Mouse (Mus musculus) liver, postnatal 0 days (tissue): ENCODE results near the gene Ccnyl1. TPM values are rescaled to one million over a fixed set of nuclear protein-coding genes. Genes with fewer than 3 reads are reported as not detected.

Source experiments
- ATAC-seq: fragments of 200-750 bp; cut with Nextera tagmentation; 2 replicates; pipeline ENCODE4 v1.8.0; 2017; ENCODE audit warnings: mild to moderate bottlenecking, moderate library complexity
- DNase-seq: peaks from one replicate; pipeline ENCODE4 v3.0.0-alpha.2; 2016
- H3K27ac ChIP-seq: fragments of 300-500 bp; sonication (generic); 2 replicates; pipeline ENCODE4 v1.5.1; 2014; ENCODE audit warnings: antibody characterized with exemption, moderate library complexity, mild to moderate bottlenecking, low read depth
- H3K27me3 ChIP-seq: fragments of 300-500 bp; sonication (generic); 2 replicates; pipeline ENCODE4 v1.6.1; 2014; ENCODE audit warnings: low read length, control low read depth, mixed read lengths; ENCODE audit not compliant: insufficient read depth
- H3K36me3 ChIP-seq: fragments of 300-500 bp; sonication (generic); replicated peaks from 2 replicates; pipeline ENCODE4 v1.6.1; 2014; ENCODE audit warnings: mild to moderate bottlenecking, control low read depth, low read length, moderate library complexity, mixed read lengths; ENCODE audit not compliant: insufficient read depth
- H3K4me1 ChIP-seq: fragments of 300-500 bp; sonication (generic); 2 replicates; pipeline ENCODE4 v1.6.1; 2014; ENCODE audit warnings: antibody characterized with exemption, mild to moderate bottlenecking, control low read depth; ENCODE audit not compliant: insufficient read depth
- H3K4me2 ChIP-seq: fragments of 300-500 bp; sonication (generic); 2 replicates; pipeline ENCODE4 v1.6.1; 2014; ENCODE audit warnings: low read depth, mild to moderate bottlenecking, low read length, moderate library complexity, mixed read lengths
- H3K4me3 ChIP-seq: fragments of 300-500 bp; sonication (generic); 2 replicates; pipeline ENCODE4 v1.5.1; 2014; ENCODE audit warnings: low read depth, low read length
- H3K9ac ChIP-seq: fragments of 300-500 bp; sonication (generic); replicated peaks from 2 replicates; pipeline ENCODE4 v1.6.1; 2014; ENCODE audit warnings: mild to moderate bottlenecking, moderate library complexity
- H3K9me3 ChIP-seq: fragments of 300-500 bp; sonication (generic); 2 replicates; pipeline ENCODE4 v1.6.1; 2016; ENCODE audit warnings: mild to moderate bottlenecking, control low read depth, low read length, mixed read lengths
- CTCF ChIP-seq: sonication (generic); IDR thresholded peaks from 2 replicates; pipeline ENCODE4 v1.5.1; 2016; ENCODE audit warnings: antibody characterized with exemption, low read depth
- EP300 ChIP-seq: IDR thresholded peaks from 2 replicates; pipeline ENCODE4 v1.6.1; 2016; ENCODE audit warnings: antibody characterized with exemption, low read depth, mild to moderate bottlenecking
- WGBS: fragments of 180-500 bp; shearing (Covaris S2); extraction: QIAGEN DNeasy Blood & Tissue Kit; methylation state at CpG from one replicate; pipeline ENCODE4 v1.1.7; 2014; ENCODE audit not compliant: insufficient replicate concordance; 5-methylcytosine and 5-hydroxymethylcytosine counted together
- polyA plus RNA-seq: library from polyadenylated mRNA; unstranded; fragments of >200 nt; fragmentation: Nextera tagmentation; extraction: Ambion mirVana; gene quantifications from 2 replicates; pipeline ENCODE4 v1.2.1, GENCODE M21; 2015

The Ccnyl1 gene
- polyA plus RNA-seq, 1 experiment from 2014 or later = 0.89 TPM

- peaks cover 2% of the 10 kb centered on the region; the same call in 1 of the 2 replicates for H3K36me3 ChIP-seq
- WGBS = 81% methylated on average over 4 of the region's 4 CpGs
- no peak overlapping the region for H3K9ac ChIP-seq
- DNase-seq (no peak), ATAC-seq (no peak)
- H3K4me3 ChIP-seq = no peak overlapping the region
- H3K4me2 ChIP-seq = no peak overlapping the region
- peaks cover 21% of the 10 kb centered on the region for H3K4me1 ChIP-seq
- H3K27me3 ChIP-seq = peaks cover 1% of the 10 kb centered on the region
- no peak for TF ChIP-seq CTCF
- no peak for TF ChIP-seq EP300
- no peak overlapping the region for H3K27ac ChIP-seq
- no peaks in the 10 kb centered on the region for H3K9me3 ChIP-seq
These were observed 39.8 kb downstream of the Ccnyl1 start for GRCm38 (mm10) chr1:64730046-64730445.

- TF ChIP-seq EP300 (no peak), CTCF (no peak)
- Histone ChIP-seq H3K9me3 (no peaks in the 10 kb centered on the region), H3K4me3 (no peak overlapping the region), H3K27ac (no peak overlapping the region), H3K4me2 (no peak overlapping the region), H3K9ac (no peak overlapping the region), H3K36me3 (peaks cover 8% of the 10 kb centered on the region; the same call in 1 of the 2 replicates), H3K27me3 (peaks cover 10% of the 10 kb centered on the region), H3K4me1 (peaks cover 35% of the 10 kb centered on the region)
- ATAC-seq (no peak), DNase-seq (no peak)
- 86% methylated on average over 16 of the region's 16 CpGs for whole genome bisulfite sequencing
These were observed 41.2 kb downstream of the Ccnyl1 start for GRCm38 (mm10) chr1:64731341-64732020.

GRCm38 (mm10) chr1:64732161-64732560, 41.9 kb downstream of the Ccnyl1 start:
- H3K27me3 ChIP-seq = peaks cover 10% of the 10 kb centered on the region
- no peak overlapping the region for H3K4me3 ChIP-seq
- ATAC-seq (no peak), DNase-seq (no peak)
- H3K4me2 ChIP-seq = no peak overlapping the region
- H3K4me1 ChIP-seq = peaks cover 40% of the 10 kb centered on the region
- TF ChIP-seq EP300 = no peak
- no peak for TF ChIP-seq CTCF
- 57% methylated on average over 10 of the region's 10 CpGs for WGBS
- no peak overlapping the region for H3K27ac ChIP-seq
- no peak overlapping the region for H3K9ac ChIP-seq
- H3K36me3 ChIP-seq = peaks cover 8% of the 10 kb centered on the region; the same call in 1 of the 2 replicates
- H3K9me3 ChIP-seq = no peaks in the 10 kb centered on the region

GRCm38 (mm10) chr1:64732637-64733200, 42.5 kb downstream of the Ccnyl1 start:
- no peak for ATAC-seq
- WGBS = 63% methylated on average over 7 of the region's 7 CpGs
- peak overlapping the region; percentile 14; the same call in 1 of the 2 replicates for H3K27ac ChIP-seq
- H3K9ac ChIP-seq = peak overlapping the region; percentile 22; the same call in 1 of the 2 replicates
- peaks cover 10% of the 10 kb centered on the region for H3K27me3 ChIP-seq
- no peaks in the 10 kb centered on the region for H3K9me3 ChIP-seq
- DNase-seq = no peak
- H3K4me2 ChIP-seq = peak overlapping the region; percentile 99
- peaks cover 40% of the 10 kb centered on the region for H3K4me1 ChIP-seq
- peaks cover 8% of the 10 kb centered on the region; the same call in 1 of the 2 replicates for H3K36me3 ChIP-seq
- TF ChIP-seq EP300 (no peak), CTCF (no peak)
- 0 out of 2 replicates have a peak overlapping the region, but pooled peaks have one; percentile 2 for H3K4me3 ChIP-seq

- Histone ChIP-seq H3K9ac (peak overlapping the region; percentile 22; the same call in 1 of the 2 replicates), H3K4me2 (peak overlapping the region; percentile 99), H3K4me3 (peak overlapping the region; percentile 8; the same call in 1 of the 2 replicates), H3K27me3 (peaks cover 10% of the 10 kb centered on the region), H3K4me1 (peaks cover 45% of the 10 kb centered on the region), H3K36me3 (peaks cover 8% of the 10 kb centered on the region; the same call in 1 of the 2 replicates), H3K27ac (peak overlapping the region; percentile 14; the same call in 1 of the 2 replicates), H3K9me3 (no peaks in the 10 kb centered on the region)
- 57% methylated on average over 11 of the region's 11 CpGs for WGBS
- TF ChIP-seq CTCF (no peak), EP300 (peak; percentile 90)
- DNase-seq (peak; percentile 36), ATAC-seq (no peak)
These were observed 43.4 kb downstream of the Ccnyl1 start for GRCm38 (mm10) chr1:64733453-64734245.
